Mouse (Mus musculus) 3T3-L1 (cell line): ENCODE measurements around the gene Gm4778.
"Not testable (repeated sequence)": the region's sequence is repeated elsewhere in the genome, so short reads cannot be mapped to it uniquely, and the experiment has no call there.

Source experiments
- DNase-seq: peaks from one replicate; pipeline ENCODE4 v3.0.0-alpha.2; 2015; ENCODE audit warnings: low read depth, low spot score

The Gm4778 gene

GRCm38 (mm10) chr3:94263736-94264135 lies at the start of gene Gm4778:
TSS of gene Gm4778 (plus strand) at chr3:94264036.
- DNase-seq = not testable (repeated sequence)

DNA sequence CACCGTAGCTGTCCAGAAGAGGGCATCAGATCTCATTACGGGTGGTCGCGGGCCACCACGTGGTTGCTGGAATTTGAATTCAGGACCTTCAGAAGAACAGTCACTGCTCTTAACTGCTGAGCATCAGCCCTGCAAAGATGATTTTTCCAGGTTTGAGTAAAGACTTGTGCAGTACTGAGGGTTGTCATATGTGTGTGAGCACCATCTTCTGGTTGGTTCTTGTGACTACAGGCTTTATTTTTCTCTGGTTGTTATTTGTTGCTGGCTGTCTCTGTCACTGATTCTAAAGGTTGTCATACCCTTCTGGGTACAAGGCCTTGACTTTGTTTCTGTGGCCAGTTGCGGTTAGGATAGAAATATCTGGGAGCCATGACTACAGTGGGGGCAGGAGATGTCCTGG lies 3.2 kb upstream of the Gm4778 start:
- DNase-seq = peak; percentile 59

- no peak for DNase-seq
Measured at GRCm38 (mm10) chr3:94275991-94276390, 12.2 kb downstream of the Gm4778 start.

DNA sequence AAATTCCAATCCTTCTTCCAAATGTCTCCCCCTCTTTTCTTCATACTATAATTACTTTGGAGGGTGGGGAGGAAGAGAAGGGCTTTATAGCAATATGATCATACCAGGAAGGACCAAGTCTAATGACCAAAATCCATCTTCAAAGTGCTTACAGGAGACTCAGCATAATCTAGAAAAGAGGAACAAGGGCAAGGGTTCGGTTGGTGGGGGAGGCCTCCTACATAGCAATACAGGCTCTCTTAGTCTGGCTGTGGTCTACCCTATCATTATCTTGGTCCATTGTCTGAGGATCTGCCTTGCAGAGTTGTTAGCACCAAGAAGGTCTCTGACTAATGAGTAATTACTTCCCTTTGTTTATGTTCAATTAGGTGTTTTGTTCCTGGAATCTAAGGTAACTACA lies 41.6 kb downstream of the Gm4778 start:
- no peak for DNase-seq

- no peak for DNase-seq
Measured at GRCm38 (mm10) chr3:94306975-94307374, 43.1 kb downstream of the Gm4778 start.

- DNase-seq = peak; percentile 97
Measured at GRCm38 (mm10) chr3:94309633-94310363, 46.0 kb downstream of the Gm4778 start, which contains the start of gene Them4. TSS of gene Them4 (plus strand) at chr3:94310089.

DNA sequence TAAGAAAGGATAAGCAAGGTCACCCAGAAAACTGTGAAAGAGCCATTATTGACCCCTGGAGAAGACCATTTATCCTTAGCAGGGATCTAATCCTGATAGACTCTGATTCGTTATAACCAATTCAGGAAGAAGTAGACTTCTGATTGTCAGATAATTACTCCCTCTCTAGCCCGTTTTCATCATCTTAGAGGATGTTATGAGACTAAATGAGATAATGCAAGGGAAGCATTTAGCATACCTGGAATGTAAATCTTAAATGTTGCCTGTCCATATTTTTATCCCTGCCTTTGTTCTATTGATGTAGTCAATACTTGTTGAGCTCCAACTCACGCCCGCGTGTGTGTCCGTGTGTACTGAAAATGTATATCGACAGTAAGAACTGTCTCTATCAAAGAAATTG lies 46.7 kb downstream of the Gm4778 start:
- DNase-seq = no peak

DNA sequence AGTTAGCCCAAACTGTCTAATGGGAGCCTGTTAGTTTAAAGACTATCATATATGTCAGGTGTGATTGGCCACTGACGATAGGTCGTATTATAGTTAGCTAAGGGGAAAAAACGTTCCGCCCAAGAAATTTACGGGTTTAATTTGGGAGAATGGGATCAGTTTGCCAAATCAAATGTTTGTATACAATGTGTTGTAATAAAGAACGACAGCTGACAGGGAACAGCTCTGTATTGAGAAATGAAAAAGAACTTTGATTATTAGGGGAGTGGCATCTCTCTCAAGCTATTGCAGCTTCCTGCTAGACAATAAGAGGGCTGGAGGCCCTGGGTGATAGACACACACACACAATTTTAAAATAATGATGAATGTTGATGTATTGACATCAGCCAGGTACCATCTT lies 47.1 kb downstream of the Gm4778 start:
- no peak for DNase-seq

GRCm38 (mm10) chr3:94311376-94311775 lies 47.5 kb downstream of the Gm4778 start:
- DNase-seq = no peak
